Mouse (Mus musculus) activated CD4-positive, CD25-positive, alpha-beta regulatory T cell, adult 9 weeks (primary cell): ENCODE data around the gene Lrp3. TPM values are rescaled to one million over a fixed set of nuclear protein-coding genes. Genes with fewer than 3 reads are reported as not detected.

Experiments
- polyA plus RNA-seq: library from polyadenylated mRNA; unstranded; fragments of 100-300 nt; shearing (Covaris generic); gene quantifications from one replicate; pipeline ENCODE4 v1.2.1, GENCODE M21; 2017

Lrp3 gene
- 2.6 TPM for polyA plus RNA-seq

GRCm38 (mm10) chr7:35215225-35215624 is at the start of gene Lrp3:
Lrp3 (minus strand) TSS chr7:35215498.

GRCm38 (mm10) chr7:35185889-35186569 is 29.3 kb downstream of the Lrp3 start, which contains the start of gene Slc7a10:
Slc7a10 (plus strand) TSS chr7:35186385.

Other genes with a start within 250 kb of the Lrp3 start
- gene Cebpg, start 158.9 kb downstream of the Lrp3 start, polyA plus RNA-seq = 7.0 TPM
- gene Cebpa, start 96.2 kb downstream of the Lrp3 start, polyA plus RNA-seq = 0.34 TPM
- gene Slc7a10, start 29.1 kb downstream of the Lrp3 start, polyA plus RNA-seq = 13.5 TPM
- 21.9 TPM for gene Gpatch1, start 102.9 kb upstream of the Lrp3 start, polyA plus RNA-seq
- gene Rhpn2, start 118.7 kb upstream of the Lrp3 start, polyA plus RNA-seq = 0.12 TPM
- gene Faap24, start 181.3 kb upstream of the Lrp3 start, polyA plus RNA-seq = 32.4 TPM
- 15.5 TPM for gene Cep89, start 181.5 kb upstream of the Lrp3 start, polyA plus RNA-seq
- not detected for gene Slc7a9, start 233.3 kb upstream of the Lrp3 start, polyA plus RNA-seq